Mouse (Mus musculus) frontal cortex, adult 2 months (tissue): ENCODE measurements around the gene Dcpp3. TPM values are rescaled to one million over a fixed set of nuclear protein-coding genes. Genes with fewer than 3 reads are reported as not detected.
"Not testable (repeated sequence)": the region's sequence is repeated elsewhere in the genome, so short reads cannot be mapped to it uniquely, and the experiment has no call there.

Experiments used
- DNase-seq, 2 experiments: peaks; one replicate each; pipeline ENCODE4 v3.0.0; 2022; ENCODE audit warnings: low spot score in 1 of 2; ENCODE audit errors: extremely low spot score in 1 of 2
- polyA plus RNA-seq: library from polyadenylated mRNA; depleted of rRNA; stranded (reverse); fragments of >200 nt; gene quantifications from 2 replicates; pipeline ENCODE4 v1.2.3, GENCODE M21; 2012; rRNA removed

Dcpp3 gene
- polyA plus RNA-seq, result not detected in 2 replicates

- not testable (repeated sequence) for DNase-seq
Observed at GRCm38 (mm10) chr17:23917158-23917557, at the start of gene Dcpp3. Gene Dcpp3 (plus strand): TSS chr17:23917458.

- no peak for DNase-seq
Observed at GRCm38 (mm10) chr17:23867756-23868155, 49.5 kb upstream of the Dcpp3 start, which contains the start of gene Prss21. Gene Prss21 (plus strand): TSS chr17:23868056.

GRCm38 (mm10) chr17:23868513-23868912, 48.7 kb upstream of the Dcpp3 start:
- no peak for DNase-seq

- DNase-seq, result peak in 1 of 2 experiments; percentile 70
Observed at GRCm38 (mm10) chr17:23873884-23874856, 43.1 kb upstream of the Dcpp3 start.

- peak in 1 of 2 experiments; percentile 34 for DNase-seq
Observed at GRCm38 (mm10) chr17:23876741-23877140, 40.5 kb upstream of the Dcpp3 start.

- peak in 1 of 2 experiments; percentile 3 for DNase-seq
Observed at GRCm38 (mm10) chr17:23877166-23877565, 40.1 kb upstream of the Dcpp3 start.

- DNase-seq, result not testable (repeated sequence)
Observed at GRCm38 (mm10) chr17:23880576-23880975, 36.7 kb upstream of the Dcpp3 start, which contains the start of the genes Dcpp1 and Dcpp2. Gene Dcpp1 (plus strand): TSS chr17:23880876. Gene Dcpp2 (plus strand): TSS chr17:23880880.

- peak; percentile 79 to 87 for DNase-seq
Observed at GRCm38 (mm10) chr17:23924531-23925007, 7.3 kb downstream of the Dcpp3 start.

- peak; percentile 16 to 46 for DNase-seq
Observed at GRCm38 (mm10) chr17:23925090-23925493, 7.8 kb downstream of the Dcpp3 start.

GRCm38 (mm10) chr17:23931157-23931556, 13.9 kb downstream of the Dcpp3 start:
- DNase-seq, result no peak

- no peak for DNase-seq
Observed at GRCm38 (mm10) chr17:23941372-23941771, 24.1 kb downstream of the Dcpp3 start, which contains the start of gene Sbp. Gene Sbp (plus strand): TSS chr17:23941672.

GRCm38 (mm10) chr17:23947486-23947885, 30.2 kb downstream of the Dcpp3 start:
- peak in 1 of 2 experiments; percentile 20 for DNase-seq

- no peak for DNase-seq
Observed at GRCm38 (mm10) chr17:23949068-23949467, 31.8 kb downstream of the Dcpp3 start.

- DNase-seq, result not testable (repeated sequence)
Observed at GRCm38 (mm10) chr17:23950828-23951227, 33.6 kb downstream of the Dcpp3 start.

- DNase-seq, result no peak
Observed at GRCm38 (mm10) chr17:23955174-23955573, 37.9 kb downstream of the Dcpp3 start, which contains the start of gene Sbpl. Gene Sbpl (minus strand): TSS chr17:23955274.

- DNase-seq, result peak; percentile 56 to 92
Observed at GRCm38 (mm10) chr17:23960084-23960738, 43.0 kb downstream of the Dcpp3 start.

GRCm38 (mm10) chr17:23961573-23962122, 44.4 kb downstream of the Dcpp3 start:
- no peak for DNase-seq

- no peak for DNase-seq
Observed at GRCm38 (mm10) chr17:23965805-23966425, 48.7 kb downstream of the Dcpp3 start.

- DNase-seq, result no peak
Observed at GRCm38 (mm10) chr17:23966658-23967401, 49.6 kb downstream of the Dcpp3 start.
